Mouse (Mus musculus) yolk sac, embryonic 10.5 days (tissue): ENCODE measurements around the gene Sctr.

Experiments
- DNase-seq: peaks from one replicate; pipeline ENCODE4 v3.0.0-alpha.2; 2017; ENCODE audit warnings: low spot score

Gene Sctr

DNA sequence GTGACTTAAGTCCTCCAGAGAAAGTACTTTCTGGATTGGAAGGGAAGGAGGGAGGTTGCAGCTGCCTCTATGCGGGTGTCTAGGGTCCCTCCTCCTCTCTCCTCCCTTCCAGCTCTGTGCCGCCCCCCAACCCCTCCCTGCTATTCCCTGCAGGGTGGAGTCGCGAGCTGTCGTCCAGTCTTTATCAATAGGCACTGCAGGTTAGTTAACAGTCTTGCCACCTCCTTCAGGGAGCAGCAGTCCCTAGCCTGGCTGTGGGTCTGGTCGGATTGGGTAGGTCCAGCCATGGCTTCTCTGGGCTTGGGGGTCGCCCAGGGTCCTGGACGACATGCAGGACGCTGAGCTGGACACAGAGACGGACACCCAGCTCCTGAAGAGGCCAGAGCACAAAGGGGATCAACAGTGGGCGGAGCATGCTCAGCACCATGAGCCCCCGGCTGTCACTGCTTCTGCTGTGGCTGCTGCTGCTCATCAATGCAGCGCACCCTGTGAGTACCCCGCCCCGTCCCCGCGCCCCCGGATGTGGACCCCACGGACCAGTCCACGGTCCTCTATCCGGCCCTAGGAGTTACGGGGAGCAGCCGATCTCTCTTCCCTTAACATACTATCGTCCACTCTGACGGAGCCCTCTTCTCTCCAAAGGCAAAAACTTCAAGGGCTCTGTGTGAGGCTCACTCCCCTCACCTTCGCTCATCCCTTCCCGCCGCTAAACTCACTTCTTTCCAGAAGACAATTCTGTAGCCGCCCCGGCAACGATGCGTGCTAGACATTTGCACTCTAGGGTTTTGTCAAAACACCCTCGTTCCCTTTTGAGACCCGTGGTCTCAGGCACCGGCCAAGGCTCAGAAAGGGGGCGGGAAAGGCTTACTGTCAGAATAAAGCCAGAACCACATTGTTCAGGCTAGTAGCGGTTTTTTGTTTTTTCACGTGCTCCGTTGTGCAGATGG lies at the start of gene Sctr:
Gene Sctr (plus strand): TSS at position 51 of the 947 bp plus-strand sequence.
- no peak for DNase-seq

GRCm38 (mm10) chr1:119957716-119958222 lies 48.9 kb upstream of the Sctr start:
- no peak for DNase-seq

DNA sequence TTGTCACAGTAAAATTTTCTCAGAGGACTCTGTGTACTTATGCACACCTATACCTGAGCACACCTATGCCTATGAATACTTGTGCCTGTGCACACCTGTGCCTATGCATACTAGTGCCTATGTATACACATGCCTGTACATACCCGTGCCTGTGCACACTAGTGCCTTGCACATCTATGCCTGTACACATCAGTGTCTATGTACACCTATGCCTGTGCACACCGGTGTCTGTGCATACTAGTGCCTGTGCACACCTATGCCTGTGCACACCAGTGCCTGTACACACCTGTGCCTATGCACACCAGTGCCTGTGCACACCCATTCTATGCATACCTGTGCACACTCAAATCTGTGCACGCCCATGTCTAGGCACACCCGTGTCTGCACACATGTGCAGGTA lies 47.2 kb upstream of the Sctr start:
- no peak for DNase-seq

DNA sequence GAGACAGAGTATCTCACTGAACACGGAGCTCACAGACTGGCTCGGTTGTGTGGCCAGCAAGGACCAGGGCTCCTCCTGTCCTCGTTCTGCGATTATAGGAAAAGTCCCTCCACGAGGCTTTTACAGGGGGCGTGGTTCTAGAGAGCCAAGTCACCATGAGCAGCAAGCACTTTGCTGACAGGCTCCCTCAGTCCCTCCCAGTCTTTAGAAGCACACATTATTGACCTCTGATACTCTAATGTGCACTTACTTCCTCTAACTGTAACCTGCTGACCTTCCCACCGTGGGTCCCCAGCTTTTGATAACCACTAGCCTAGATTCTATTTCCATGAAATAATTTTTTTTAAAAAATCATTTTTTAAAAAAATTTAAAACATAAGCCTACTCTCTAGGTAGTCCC lies 46.8 kb upstream of the Sctr start:
- no peak for DNase-seq

DNA sequence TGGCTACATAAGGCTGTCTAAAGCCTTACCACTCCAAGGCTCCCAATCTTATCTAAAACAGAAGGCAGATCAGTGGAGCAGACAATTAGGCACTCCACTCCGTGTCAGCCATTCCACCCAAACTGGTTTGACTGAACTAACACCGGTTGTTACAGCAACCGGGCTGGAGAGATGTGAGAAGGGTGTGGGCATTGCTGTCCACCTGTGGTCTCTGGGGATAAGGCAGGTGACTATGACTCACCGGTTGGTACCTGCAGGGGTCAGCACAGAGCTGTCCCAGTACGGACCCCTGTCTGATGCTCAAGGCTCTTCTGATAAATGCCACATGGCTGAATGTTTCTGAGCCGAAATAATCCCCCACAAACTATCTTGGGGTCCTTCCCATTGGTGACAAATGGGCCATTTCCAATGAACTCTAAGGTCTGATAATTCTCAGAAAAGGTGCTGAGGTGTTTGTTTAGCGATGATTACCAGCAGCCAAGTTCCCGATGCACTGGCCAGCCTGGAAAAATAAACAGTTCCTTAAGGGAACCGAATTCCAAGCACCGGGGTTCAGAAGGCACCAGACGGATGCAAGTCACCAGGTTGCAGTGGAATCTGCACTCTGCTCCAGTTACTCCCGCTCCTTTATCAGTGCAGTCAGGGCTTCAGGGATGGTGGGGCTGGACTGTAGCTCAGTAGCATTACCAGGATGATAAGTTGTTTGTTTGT lies 40.7 kb upstream of the Sctr start:
- DNase-seq, result peak; percentile 55

- no peak for DNase-seq
Observed at GRCm38 (mm10) chr1:119973117-119973516, 33.6 kb upstream of the Sctr start.

DNA sequence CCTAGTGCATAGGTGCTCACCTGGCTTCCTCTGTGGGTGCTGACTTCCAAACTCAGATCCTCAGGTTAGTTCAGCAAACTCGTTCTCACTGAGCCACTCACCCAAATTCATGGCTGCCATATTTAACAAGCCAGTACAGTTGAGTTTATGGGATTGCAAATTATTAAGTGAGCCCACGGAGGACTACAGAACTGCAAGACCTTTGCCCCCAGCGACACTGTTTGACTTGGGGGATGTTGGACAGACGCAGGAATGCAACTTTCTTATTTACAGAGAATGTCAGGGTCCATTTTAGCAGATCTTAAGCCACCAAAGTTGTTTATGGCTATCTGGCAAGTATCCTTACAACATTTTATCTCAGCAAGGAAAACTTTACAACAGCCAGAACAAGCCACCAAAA lies 31.6 kb upstream of the Sctr start:
- DNase-seq, result peak; percentile 51

DNA sequence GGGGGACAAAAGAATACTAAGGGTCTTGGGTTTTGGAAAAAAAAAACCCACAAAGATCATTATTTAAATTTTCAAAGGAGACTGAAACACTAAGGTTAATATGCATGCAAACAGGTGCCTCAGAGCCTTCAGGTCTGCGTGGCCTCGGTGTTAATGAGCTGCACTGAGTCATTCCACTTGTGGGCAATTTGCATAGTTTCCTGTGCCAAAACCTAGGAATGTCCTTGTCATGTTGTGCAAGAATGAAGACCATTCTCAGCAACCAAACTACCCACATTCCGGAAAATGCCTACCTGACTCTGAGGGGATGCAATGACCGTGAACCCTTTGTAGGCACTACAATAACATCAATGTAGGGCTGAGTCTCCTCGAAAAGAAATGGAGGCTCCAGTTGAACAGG lies 20.1 kb upstream of the Sctr start:
- DNase-seq, result no peak

DNA sequence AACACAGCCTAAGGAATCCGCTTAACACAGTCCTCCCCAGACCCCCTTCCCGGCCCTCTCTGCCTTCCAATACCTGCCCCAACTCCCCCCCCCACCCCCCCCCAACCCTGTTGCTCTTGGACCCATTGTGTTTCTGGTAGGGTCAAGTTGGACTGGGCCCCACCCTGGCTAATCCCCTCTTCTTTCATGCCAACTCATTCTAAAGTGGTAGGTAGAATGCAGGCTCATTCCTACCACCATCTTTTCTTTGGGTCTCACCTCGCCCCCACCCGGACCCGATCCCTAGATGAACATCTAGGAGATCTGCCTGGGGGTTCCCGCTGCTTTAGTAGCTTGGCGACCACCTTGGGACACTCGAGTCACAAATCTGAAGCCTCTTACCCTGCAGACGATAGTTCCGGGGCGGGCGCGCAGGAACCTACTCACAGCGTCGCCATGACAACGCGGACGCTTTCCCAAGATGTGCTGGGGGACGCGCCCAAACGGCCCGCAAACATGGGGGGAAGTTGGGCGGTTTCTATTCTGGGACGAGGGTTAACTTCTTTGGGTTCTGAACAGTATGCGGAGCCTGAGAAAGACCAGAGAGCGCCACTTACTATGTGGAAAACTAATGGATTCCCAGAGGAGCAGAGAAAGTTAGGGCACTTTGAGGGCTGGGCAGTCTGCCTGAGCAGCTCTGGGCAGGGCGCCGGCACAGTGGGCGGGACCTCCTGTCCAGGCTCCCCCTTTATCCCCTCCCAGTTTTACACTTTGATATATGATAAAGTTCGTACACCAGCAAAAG lies 9.7 kb upstream of the Sctr start, which contains the start of gene Cfap221:
Gene Cfap221 (minus strand): TSS at position 437 of the 784 bp plus-strand sequence.
- DNase-seq, result peak; percentile 85

GRCm38 (mm10) chr1:119997644-119998043 lies 9.1 kb upstream of the Sctr start:
- DNase-seq, result peak; percentile 76

DNA sequence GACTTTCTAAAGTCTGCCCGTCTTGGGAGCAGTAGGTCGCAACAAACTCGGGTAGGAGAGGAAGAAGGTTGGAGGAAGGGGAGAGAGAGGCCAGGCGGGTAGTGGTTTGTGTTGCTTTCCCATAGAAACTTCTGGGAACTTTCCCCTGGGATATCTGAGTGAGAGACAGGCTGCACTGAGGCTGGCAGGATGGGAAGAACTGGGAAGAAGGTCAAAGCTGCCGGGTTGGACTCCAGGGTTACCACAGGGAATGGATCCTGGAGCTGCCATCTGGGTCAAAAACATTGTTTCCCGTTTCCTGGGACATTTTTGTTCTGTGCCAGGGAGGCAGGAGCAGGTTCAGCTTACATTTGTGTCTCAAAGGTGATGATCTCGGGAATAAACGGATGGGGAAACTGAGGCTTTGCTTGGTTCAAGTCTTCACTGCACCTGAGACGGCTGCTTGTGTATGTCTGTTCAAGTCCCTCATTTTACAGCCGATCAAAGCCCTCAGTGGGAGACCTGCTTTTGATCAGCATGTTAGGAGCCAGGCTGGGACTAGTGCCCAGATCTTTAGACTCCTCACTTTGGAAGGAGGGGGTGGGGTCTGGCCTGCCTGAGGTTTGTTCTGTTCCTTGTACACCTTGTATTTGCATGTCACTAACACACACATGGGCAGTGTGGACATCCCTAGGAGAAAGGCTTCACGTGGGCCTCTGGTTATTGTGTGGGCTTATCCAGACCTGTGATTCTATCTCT lies 1.3 kb downstream of the Sctr start:
- no peak for DNase-seq

GRCm38 (mm10) chr1:120012638-120013037 lies 5.9 kb downstream of the Sctr start:
- DNase-seq, result no peak

- peak; percentile 43 for DNase-seq
Observed at GRCm38 (mm10) chr1:120013111-120013510, 6.4 kb downstream of the Sctr start.

- no peak for DNase-seq
Observed at GRCm38 (mm10) chr1:120016240-120016639, 9.5 kb downstream of the Sctr start.

GRCm38 (mm10) chr1:120018900-120019299 lies 12.2 kb downstream of the Sctr start:
- no peak for DNase-seq

GRCm38 (mm10) chr1:120019428-120019827 lies 12.7 kb downstream of the Sctr start:
- DNase-seq, result no peak

DNA sequence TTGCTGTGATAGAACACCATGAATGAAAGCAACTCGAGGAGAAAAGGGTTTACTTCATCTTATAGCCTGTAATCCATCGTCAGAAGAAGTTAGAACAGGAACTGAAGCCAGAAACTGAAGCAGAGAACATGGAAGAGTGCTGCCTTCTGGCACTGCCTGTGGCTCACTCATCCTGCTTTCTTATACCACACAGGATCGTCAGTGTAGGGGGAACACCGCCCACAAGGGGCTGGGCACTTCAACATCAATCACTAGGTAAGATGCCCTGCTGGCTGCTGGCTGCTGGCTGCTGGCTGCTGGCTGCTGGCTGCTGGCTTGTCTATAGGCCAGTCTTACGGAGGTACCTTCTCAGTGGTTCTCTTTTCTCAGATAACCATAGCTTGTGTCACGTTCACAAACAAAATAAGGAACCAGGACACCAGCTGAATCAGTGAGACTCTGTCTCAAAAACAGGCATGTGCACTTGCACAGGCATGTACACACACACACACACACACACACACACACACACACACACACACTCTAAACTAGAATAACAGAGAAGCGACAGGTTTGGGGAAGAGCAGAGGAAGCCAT lies 13.7 kb downstream of the Sctr start:
- DNase-seq, result no peak

GRCm38 (mm10) chr1:120021951-120022350 lies 15.3 kb downstream of the Sctr start:
- DNase-seq, result no peak

DNA sequence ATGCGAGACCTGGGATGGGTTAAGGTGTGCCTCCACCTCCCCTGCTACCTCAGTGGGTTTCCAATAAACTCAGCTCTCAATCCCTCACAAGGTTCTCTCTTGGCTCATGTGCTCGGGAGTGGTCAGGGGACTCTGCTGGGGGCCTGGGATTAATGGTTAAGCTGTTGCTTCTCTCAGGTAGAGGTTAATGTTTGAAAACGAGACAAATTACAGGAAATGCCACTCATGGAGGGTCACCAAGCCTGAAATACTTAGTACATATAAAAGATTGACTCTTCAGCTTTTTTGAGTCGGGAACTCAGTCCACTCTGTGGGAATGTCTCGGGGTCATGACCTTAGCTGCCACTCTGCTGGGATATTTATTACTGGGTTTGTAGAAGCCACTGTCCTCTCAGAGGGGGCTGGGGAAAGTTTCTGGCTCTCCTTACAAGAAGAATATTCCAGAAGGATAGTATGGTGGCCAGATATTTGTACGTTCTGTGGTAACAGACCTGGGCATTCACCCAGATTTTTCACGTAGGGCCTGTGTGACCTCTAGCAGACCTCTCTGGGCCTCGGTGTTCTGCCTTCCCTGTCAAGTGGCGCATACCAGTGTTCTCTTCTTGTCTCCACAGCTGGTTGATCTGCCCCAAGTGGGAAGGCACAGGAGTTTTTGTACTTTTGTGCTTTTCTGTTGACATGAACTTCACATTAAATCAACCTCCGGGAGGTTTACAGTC lies 17.8 kb downstream of the Sctr start:
- peak; percentile 85 for DNase-seq

DNA sequence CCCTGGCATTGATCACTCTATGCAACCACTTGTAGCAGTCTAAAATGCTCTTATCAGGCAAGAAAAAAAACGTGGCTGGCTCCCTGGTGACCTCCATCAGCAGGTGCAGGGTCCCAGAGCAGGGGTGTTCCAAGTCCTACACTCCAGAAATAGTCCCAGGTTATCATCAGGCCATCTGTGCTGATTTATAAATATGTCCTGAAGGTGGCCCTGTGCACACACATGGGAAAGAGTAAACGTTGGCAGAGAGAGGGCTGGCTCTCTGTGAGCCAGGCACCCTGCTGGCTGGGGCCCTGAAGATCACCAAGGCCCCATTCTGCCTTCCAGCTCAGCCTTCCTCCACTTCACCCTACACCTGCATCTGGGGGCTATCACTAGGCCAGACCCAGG lies 18.4 kb downstream of the Sctr start:
- no peak for DNase-seq
